Mouse (Mus musculus): ENCODE results near the gene Zfp988. TPM values are rescaled to one million over a fixed set of nuclear protein-coding genes. Genes with fewer than 3 reads are reported as not detected.
"Not testable (repeated sequence)": the region's sequence is repeated elsewhere in the genome, so short reads cannot be mapped to it uniquely, and the experiment has no call there.

Gene Zfp988
- polyA plus RNA-seq, 1 experiment from 2014 or later: not detected

- H3K27me3 ChIP-seq (replicated peaks; ENCODE audit: control insufficient read depth, insufficient read depth, low read length); H3K4me3 ChIP-seq (replicated peaks; ENCODE audit: low read length); H3K9ac ChIP-seq (replicated peaks; ENCODE audit: low read depth, low read length); H3K36me3 ChIP-seq (ENCODE audit: control insufficient read depth, insufficient read depth); H3K27ac ChIP-seq (ENCODE audit: low read length); H3K4me2 ChIP-seq (ENCODE audit: low read length); ATAC-seq; H3K4me1 ChIP-seq (replicated peaks; ENCODE audit: control insufficient read depth, insufficient read depth, low read length): not testable (repeated sequence)
- H3K9me3 ChIP-seq (ENCODE audit: control insufficient read depth, low read length): peaks cover 47% of the 10 kb centered on the region
- WGBS: 88% methylated on average over 3 of the region's 3 CpGs
Measured at GRCm38 (mm10) chr4:147340876-147341275, 35.4 kb downstream of the Zfp988 start.

- H3K9ac ChIP-seq (replicated peaks; ENCODE audit: low read depth, low read length); ATAC-seq; H3K27me3 ChIP-seq (replicated peaks; ENCODE audit: control insufficient read depth, insufficient read depth, low read length); H3K4me1 ChIP-seq (replicated peaks; ENCODE audit: control insufficient read depth, insufficient read depth, low read length); H3K36me3 ChIP-seq (ENCODE audit: control insufficient read depth, insufficient read depth); H3K27ac ChIP-seq (ENCODE audit: low read length); H3K4me3 ChIP-seq (replicated peaks; ENCODE audit: low read length); H3K4me2 ChIP-seq (ENCODE audit: low read length): not testable (repeated sequence)
- peaks cover 36% of the 10 kb centered on the region for H3K9me3 ChIP-seq (ENCODE audit: control insufficient read depth, low read length)
- WGBS: 81% methylated on average over 6 of the region's 6 CpGs
Measured at GRCm38 (mm10) chr4:147343042-147343908, 37.8 kb downstream of the Zfp988 start.

GRCm38 (mm10) chr4:147345061-147345554 is 39.6 kb downstream of the Zfp988 start:
- H3K9me3 ChIP-seq (ENCODE audit: control insufficient read depth, low read length): peaks cover 39% of the 10 kb centered on the region
- WGBS: 92% methylated on average over 2 of the region's 2 CpGs
- H3K36me3 ChIP-seq (ENCODE audit: control insufficient read depth, insufficient read depth): not testable (repeated sequence)

GRCm38 (mm10) chr4:147346361-147347035 is 41.0 kb downstream of the Zfp988 start:
- 67% methylated on average over 4 of the region's 4 CpGs for WGBS

More at GRCm38 (mm10) chr4:147345061-147345554, 39.6 kb downstream of the Zfp988 start:
- not testable (repeated sequence) for H3K4me2 ChIP-seq (ENCODE audit: low read length); H3K27me3 ChIP-seq (replicated peaks; ENCODE audit: control insufficient read depth, insufficient read depth, low read length); H3K27ac ChIP-seq (ENCODE audit: low read length); H3K9ac ChIP-seq (replicated peaks; ENCODE audit: low read depth, low read length); H3K4me3 ChIP-seq (replicated peaks; ENCODE audit: low read length); ATAC-seq; H3K4me1 ChIP-seq (replicated peaks; ENCODE audit: control insufficient read depth, insufficient read depth, low read length)

GRCm38 (mm10) chr4:147347300-147347699 is 41.8 kb downstream of the Zfp988 start:
- 61% methylated on average over 4 of the region's 4 CpGs for WGBS
- H3K4me3 ChIP-seq (replicated peaks; ENCODE audit: low read length); H3K4me1 ChIP-seq (replicated peaks; ENCODE audit: control insufficient read depth, insufficient read depth, low read length): not testable (repeated sequence)

More at GRCm38 (mm10) chr4:147346361-147347035, 41.0 kb downstream of the Zfp988 start:
- H3K9me3 ChIP-seq (ENCODE audit: control insufficient read depth, low read length): peaks cover 46% of the 10 kb centered on the region
- not testable (repeated sequence) for H3K27me3 ChIP-seq (replicated peaks; ENCODE audit: control insufficient read depth, insufficient read depth, low read length); H3K9ac ChIP-seq (replicated peaks; ENCODE audit: low read depth, low read length); ATAC-seq; H3K4me2 ChIP-seq (ENCODE audit: low read length); H3K4me3 ChIP-seq (replicated peaks; ENCODE audit: low read length); H3K4me1 ChIP-seq (replicated peaks; ENCODE audit: control insufficient read depth, insufficient read depth, low read length); H3K36me3 ChIP-seq (ENCODE audit: control insufficient read depth, insufficient read depth); H3K27ac ChIP-seq (ENCODE audit: low read length)

GRCm38 (mm10) chr4:147347880-147348279 is 42.4 kb downstream of the Zfp988 start:
- not testable (repeated sequence) for H3K27me3 ChIP-seq (replicated peaks; ENCODE audit: control insufficient read depth, insufficient read depth, low read length); H3K4me2 ChIP-seq (ENCODE audit: low read length); ATAC-seq; H3K4me3 ChIP-seq (replicated peaks; ENCODE audit: low read length); H3K9ac ChIP-seq (replicated peaks; ENCODE audit: low read depth, low read length); H3K4me1 ChIP-seq (replicated peaks; ENCODE audit: control insufficient read depth, insufficient read depth, low read length); H3K27ac ChIP-seq (ENCODE audit: low read length); H3K36me3 ChIP-seq (ENCODE audit: control insufficient read depth, insufficient read depth)
- H3K9me3 ChIP-seq (ENCODE audit: control insufficient read depth, low read length): peaks cover 46% of the 10 kb centered on the region
- WGBS: 63% methylated on average over 1 of the region's 3 CpGs

More at GRCm38 (mm10) chr4:147347300-147347699, 41.8 kb downstream of the Zfp988 start:
- not testable (repeated sequence) for H3K36me3 ChIP-seq (ENCODE audit: control insufficient read depth, insufficient read depth); ATAC-seq; H3K4me2 ChIP-seq (ENCODE audit: low read length); H3K27me3 ChIP-seq (replicated peaks; ENCODE audit: control insufficient read depth, insufficient read depth, low read length); H3K27ac ChIP-seq (ENCODE audit: low read length); H3K9ac ChIP-seq (replicated peaks; ENCODE audit: low read depth, low read length)
- peaks cover 46% of the 10 kb centered on the region for H3K9me3 ChIP-seq (ENCODE audit: control insufficient read depth, low read length)

GRCm38 (mm10) chr4:147348401-147348800 is 42.9 kb downstream of the Zfp988 start:
- not testable (repeated sequence) for H3K36me3 ChIP-seq (ENCODE audit: control insufficient read depth, insufficient read depth); H3K9ac ChIP-seq (replicated peaks; ENCODE audit: low read depth, low read length); H3K4me1 ChIP-seq (replicated peaks; ENCODE audit: control insufficient read depth, insufficient read depth, low read length); ATAC-seq; H3K27ac ChIP-seq (ENCODE audit: low read length); H3K27me3 ChIP-seq (replicated peaks; ENCODE audit: control insufficient read depth, insufficient read depth, low read length); H3K4me2 ChIP-seq (ENCODE audit: low read length); H3K4me3 ChIP-seq (replicated peaks; ENCODE audit: low read length)
- H3K9me3 ChIP-seq (ENCODE audit: control insufficient read depth, low read length): peaks cover 42% of the 10 kb centered on the region
- WGBS: 77% methylated on average over 2 of the region's 2 CpGs

- H3K27ac ChIP-seq (ENCODE audit: low read length); H3K4me1 ChIP-seq (replicated peaks; ENCODE audit: control insufficient read depth, insufficient read depth, low read length); H3K9ac ChIP-seq (replicated peaks; ENCODE audit: low read depth, low read length); H3K36me3 ChIP-seq (ENCODE audit: control insufficient read depth, insufficient read depth); H3K4me2 ChIP-seq (ENCODE audit: low read length); H3K4me3 ChIP-seq (replicated peaks; ENCODE audit: low read length); ATAC-seq; H3K27me3 ChIP-seq (replicated peaks; ENCODE audit: control insufficient read depth, insufficient read depth, low read length): not testable (repeated sequence)
- WGBS: 92% methylated on average over 18 of the region's 19 CpGs
- peaks cover 38% of the 10 kb centered on the region for H3K9me3 ChIP-seq (ENCODE audit: control insufficient read depth, low read length)
Measured at GRCm38 (mm10) chr4:147348906-147349686, 43.6 kb downstream of the Zfp988 start.
